Mouse (Mus musculus): ENCODE results near the gene Gas2. TPM values are rescaled to one million over a fixed set of nuclear protein-coding genes. Genes with fewer than 3 reads are reported as not detected.

The Gas2 gene
- polyA plus RNA-seq (2012; rRNA removed), result 0.94 TPM in 2 replicates

GRCm38 (mm10) chr7:51861250-51862096 lies at the start of gene Gas2:
Gas2 (plus strand) TSS chr7:51862015.

GRCm38 (mm10) chr7:51862097-51862492 lies 280 bp downstream of the Gas2 start, which contains the start of gene Fancf:
Fancf (minus strand) TSS chr7:51862267.

GRCm38 (mm10) chr7:52005511-52006295 lies 143.9 kb downstream of the Gas2 start, which contains the start of gene Svip:
Svip (minus strand) TSS chr7:52006018.

GRCm38 (mm10) chr7:52015628-52016027 lies 153.8 kb downstream of the Gas2 start, which contains the start of gene 1700015G11Rik:
1700015G11Rik (minus strand) TSS chr7:52015728.

Other genes starting within 250 kb of the Gas2 start
- 0.20 TPM in 1 of 2 replicates, not detected in the other for gene Slc17a6, start 240.0 kb upstream of the Gas2 start, polyA plus RNA-seq (2012; rRNA removed)
- 12.3 and 15.2 TPM in 2 replicates for gene Fancf, start 252 bp downstream of the Gas2 start, polyA plus RNA-seq (2012; rRNA removed)
- 1.7 and 2.0 TPM in 2 replicates for gene Svip, start 144.0 kb downstream of the Gas2 start, polyA plus RNA-seq (2012; rRNA removed)
- gene 1700015G11Rik, start 153.7 kb downstream of the Gas2 start, polyA plus RNA-seq (2012; rRNA removed), result not detected in 2 replicates

All from colon, adult 2 months (tissue).